ENCODE assay signal across 27 mouse cellular contexts in the genomic region with DNA sequence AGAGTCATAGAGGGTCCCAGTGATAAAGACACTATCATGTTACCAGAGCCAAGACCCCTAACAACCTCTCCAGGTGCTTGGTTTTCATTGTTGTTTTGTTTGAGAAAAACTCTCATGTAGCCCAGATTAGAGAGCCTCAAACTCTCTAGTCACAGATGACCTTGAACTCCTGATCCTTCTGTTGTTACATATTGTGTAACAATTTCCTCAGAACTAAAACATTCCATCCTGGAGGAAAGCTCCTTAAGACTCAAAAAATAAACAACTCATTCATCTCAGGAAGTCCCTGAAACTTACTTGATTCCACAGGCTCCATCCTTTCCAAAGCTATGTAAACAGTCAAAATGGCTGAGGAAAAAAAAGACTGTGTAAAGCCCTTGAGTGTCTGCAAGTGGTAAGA. TPM values are rescaled to one million over a fixed set of nuclear protein-coding genes. Genes with fewer than 3 reads are reported as not detected.
A peak's percentile ranks its signal among the peaks of the same experiment; 100 is the strongest.
DNase-seq lines count a peak whose midpoint lies in the region; ATAC-seq and TF ChIP-seq lines count a peak whose summit lies in the region.
"Had no signal": no experiment of that assay in that cellular context is flagged by ENCODE, and none has a peak within 500 bp of the region (broad histone marks: within the 10 kb centered on the region; RNA-seq: fewer than 3 reads in every experiment).

No protein-coding gene starts in this region.

- no peak overlapping the region for H3K4me3 ChIP-seq in kidney, embryonic 16.5 days (ENCODE audit: low read length)
- no peak overlapping the region for H3K4me3 ChIP-seq in kidney, embryonic 14.5 days (ENCODE audit: low read length)
- H3K4me3 ChIP-seq in lung, embryonic 14.5 days (ENCODE audit: low read depth, low read length) = no peak overlapping the region
- H3K4me3 ChIP-seq: embryonic facial prominence, embryonic 13.5 days; erythroblast, embryonic 14.5 days; forebrain, embryonic 12.5 days; forebrain, embryonic 15.5 days; heart, embryonic 12.5 days; heart, embryonic 15.5 days had no signal

- no peaks in the 10 kb centered on the region for H3K27me3 ChIP-seq in kidney, embryonic 16.5 days (ENCODE audit: insufficient read depth, low read length)
- no peaks in the 10 kb centered on the region for H3K27me3 ChIP-seq in kidney, embryonic 14.5 days (ENCODE audit: control insufficient read depth, insufficient read depth, low read length)
- H3K27me3 ChIP-seq in lung, embryonic 14.5 days (ENCODE audit: insufficient read depth, low read length) = no peaks in the 10 kb centered on the region
- H3K27me3 ChIP-seq: embryonic facial prominence, embryonic 13.5 days; forebrain, embryonic 12.5 days; forebrain, embryonic 15.5 days; heart, embryonic 12.5 days; heart, embryonic 15.5 days; Patski had no signal

- peak overlapping the region; percentile 58 for H3K27ac ChIP-seq in kidney, embryonic 16.5 days (ENCODE audit: low read length)
- no peak overlapping the region for H3K27ac ChIP-seq in kidney, embryonic 14.5 days (ENCODE audit: low read depth, low read length)
- H3K27ac ChIP-seq in lung, embryonic 14.5 days (ENCODE audit: low read depth) = no peak overlapping the region
- H3K27ac ChIP-seq: embryonic facial prominence, embryonic 13.5 days; forebrain, embryonic 12.5 days; forebrain, embryonic 15.5 days; heart, embryonic 15.5 days; hindbrain, embryonic 14.5 days; hindbrain, postnatal 0 days had no signal

- H3K36me3 ChIP-seq in kidney, embryonic 16.5 days (ENCODE audit: insufficient read depth, low read length) = 0 out of 2 replicates have a peak, but pooled peaks cover 4% of the 10 kb centered on the region
- no peaks in the 10 kb centered on the region for H3K36me3 ChIP-seq in kidney, embryonic 14.5 days (ENCODE audit: control insufficient read depth, insufficient read depth, low read length)
- no peaks in the 10 kb centered on the region for H3K36me3 ChIP-seq in lung, embryonic 14.5 days (ENCODE audit: insufficient read depth)
- H3K36me3 ChIP-seq: embryonic facial prominence, embryonic 13.5 days; forebrain, embryonic 12.5 days; forebrain, embryonic 15.5 days; heart, embryonic 12.5 days; heart, embryonic 15.5 days had no signal

- H3K9me3 ChIP-seq in kidney, embryonic 16.5 days (ENCODE audit: low read length) = peaks cover 9% of the 10 kb centered on the region; the same call in 1 of the 2 replicates
- H3K9me3 ChIP-seq in kidney, embryonic 14.5 days (ENCODE audit: control insufficient read depth, low read length) = no peaks in the 10 kb centered on the region; the same call in 1 of the 2 replicates
- no peaks in the 10 kb centered on the region for H3K9me3 ChIP-seq in lung, embryonic 14.5 days (ENCODE audit: low read depth, low read length)
- H3K9me3 ChIP-seq: embryonic facial prominence, embryonic 13.5 days; forebrain, embryonic 12.5 days; forebrain, embryonic 15.5 days; heart, embryonic 15.5 days had no signal

- H3K4me2 ChIP-seq in kidney, embryonic 16.5 days (replicated peaks; ENCODE audit: low read depth, low read length) = no peak overlapping the region
- no peak overlapping the region for H3K4me2 ChIP-seq in kidney, embryonic 14.5 days (replicated peaks; ENCODE audit: low read depth, low read length)
- no peak overlapping the region for H3K4me2 ChIP-seq in lung, embryonic 14.5 days
- H3K4me2 ChIP-seq: embryonic facial prominence, embryonic 13.5 days; forebrain, embryonic 12.5 days; forebrain, embryonic 15.5 days; heart, embryonic 12.5 days; heart, embryonic 15.5 days; hindbrain, embryonic 14.5 days had no signal

- no peak for TF ChIP-seq CTCF in lung, embryonic 14.5 days (IDR thresholded peaks at IDR 0.05; ENCODE audit: low read depth)

- ATAC-seq in kidney, embryonic 16.5 days (ENCODE audit: low FRiP score, low TSS enrichment) = no peak
- ATAC-seq in kidney, embryonic 14.5 days (ENCODE audit: low FRiP score, low TSS enrichment) = no peak
- no peak for ATAC-seq in lung, embryonic 14.5 days (ENCODE audit: insufficient read depth)
- ATAC-seq: forebrain, embryonic 15.5 days; hindbrain, postnatal 0 days; inflammation-experienced regulatory T-cells, adult 6 months; Patski had no signal

- H3K4me1 ChIP-seq in kidney, embryonic 16.5 days (ENCODE audit: insufficient read depth, low read length) = no peaks in the 10 kb centered on the region
- H3K4me1 ChIP-seq in kidney, embryonic 14.5 days (ENCODE audit: control insufficient read depth, insufficient read depth, low read length) = no peaks in the 10 kb centered on the region
- peaks cover 3% of the 10 kb centered on the region; the same call in 1 of the 2 replicates for H3K4me1 ChIP-seq in lung, embryonic 14.5 days (ENCODE audit: insufficient read depth)
- H3K4me1 ChIP-seq: embryonic facial prominence, embryonic 13.5 days; forebrain, embryonic 12.5 days; forebrain, embryonic 15.5 days; heart, embryonic 12.5 days; heart, embryonic 15.5 days had no signal

- no peak overlapping the region for H3K9ac ChIP-seq in kidney, embryonic 16.5 days (replicated peaks; ENCODE audit: low read length)
- H3K9ac ChIP-seq in kidney, embryonic 14.5 days (ENCODE audit: low read depth, low read length) = no peak overlapping the region
- H3K9ac ChIP-seq in lung, embryonic 14.5 days = no peak overlapping the region
- H3K9ac ChIP-seq: embryonic facial prominence, embryonic 13.5 days; forebrain, embryonic 12.5 days; forebrain, embryonic 15.5 days; heart, embryonic 12.5 days; heart, embryonic 15.5 days; hindbrain, embryonic 14.5 days had no signal

- peak; percentile 19 for DNase-seq in embryo, embryonic 10.5 days (ENCODE audit: low spot score)
- DNase-seq in embryo, embryonic 9.5 days (ENCODE audit: extremely low spot score) = no peak
- DNase-seq in lung, embryonic 14.5 days = peak; percentile 46
- no peak for DNase-seq in lung, postnatal 4 days
- DNase-seq: adrenal gland, adult 2 months; adrenal gland, postnatal 14 days; cerebellum, adult 11 months; cerebellum, adult 2 months; cerebellum, adult 9-11 months; cerebellum, postnatal 25 days; embryo, embryonic 11 days; gastrocnemius, postnatal 25 days; heart, adult 18-20 months; heart, postnatal 10 days; heart, postnatal 36 days had no signal

RNA-seq across cellular contexts. Expression of a gene that starts 49.0 kb away (rescaled TPM):
- polyA plus RNA-seq in kidney, embryonic 16.5 days (2015; fragmentation: Nextera tagmentation; extraction: Ambion mirVana) = 66.9 and 75.0 TPM in 2 replicates
- polyA plus RNA-seq in kidney, embryonic 14.5 days (2014; fragmentation: Nextera tagmentation; extraction: Ambion mirVana) = 38.1 and 70.1 TPM in 2 replicates
- polyA plus RNA-seq in lung, embryonic 14.5 days (2014; fragmentation: Nextera tagmentation; extraction: Ambion mirVana) = 6.7 and 7.7 TPM in 2 replicates
- polyA plus RNA-seq: erythroblast, embryonic 14.5 days had no signal

Comparison
In these comparisons a context has a peak if more than half of its experiments do, and no peak if none do; other contexts are left out.
1. DNase-seq: peak in embryo, embryonic 10.5 days (single experiment) and lung, embryonic 14.5 days (single experiment); none in embryo, embryonic 9.5 days (single experiment) and lung, postnatal 4 days (0 of 2).